Mouse (Mus musculus) megakaryocyte progenitor cell, adult 5-6 weeks (primary cell): Measurements from ENCODE around the gene Ktn1. TPM values are rescaled to one million over a fixed set of nuclear protein-coding genes. Genes with fewer than 3 reads are reported as not detected.

Source experiments
- ATAC-seq: replicated peaks from 2 replicates; pipeline ENCODE4 v1.8.0; 2016; ENCODE audit warnings: mild to moderate bottlenecking, moderate TSS enrichment, inconsistent platforms; ENCODE audit not compliant: poor library complexity
- total RNA-seq, 2 experiments: library from RNA; stranded (forward) in 1 of 2; stranded (reverse) in 1 of 2; fragments of 157-497, 149-512 nt in 1 of 2; fragments of 200-1000 nt in 1 of 2; gene quantifications; 2 replicates each; pipeline versions ENCODE4 v1.2.3 to v1.2.4; 2015 to 2017

Ktn1 gene
- total RNA-seq, 2 experiments from 2014 or later, result 33.9 to 47.8 TPM

DNA sequence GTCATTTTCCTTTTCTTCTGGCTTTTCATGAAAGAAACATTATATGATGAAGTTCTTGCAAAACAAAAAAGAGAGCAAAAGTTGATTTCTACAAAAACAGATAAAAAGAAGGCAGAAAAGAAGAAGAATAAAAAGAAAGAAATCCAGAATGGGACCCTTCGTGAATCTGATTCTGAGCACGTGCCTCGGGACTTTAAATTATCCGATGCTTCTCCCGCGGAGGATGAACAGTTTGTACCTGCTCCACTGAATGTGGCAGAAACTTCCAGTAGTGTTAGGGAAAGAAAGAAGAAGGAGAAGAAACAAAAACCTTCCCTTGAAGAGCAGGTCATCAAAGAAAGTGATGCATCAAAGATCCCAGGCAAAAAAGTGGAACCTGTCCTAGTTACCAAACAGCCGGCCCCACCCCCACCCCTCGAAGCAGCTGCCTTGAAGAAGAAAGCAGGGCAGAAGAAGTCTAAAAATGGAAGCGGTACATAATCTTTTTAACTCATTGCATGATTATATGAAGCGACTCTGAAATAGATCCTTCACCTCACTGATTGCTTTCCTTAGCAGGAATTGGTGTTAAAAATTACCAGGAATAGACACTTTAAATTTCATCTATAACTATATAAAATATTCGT lies 15.7 kb downstream of the Ktn1 start:
- ATAC-seq, result no peak

GRCm38 (mm10) chr14:47664470-47664864 lies 16.2 kb downstream of the Ktn1 start:
- ATAC-seq, result no peak

DNA sequence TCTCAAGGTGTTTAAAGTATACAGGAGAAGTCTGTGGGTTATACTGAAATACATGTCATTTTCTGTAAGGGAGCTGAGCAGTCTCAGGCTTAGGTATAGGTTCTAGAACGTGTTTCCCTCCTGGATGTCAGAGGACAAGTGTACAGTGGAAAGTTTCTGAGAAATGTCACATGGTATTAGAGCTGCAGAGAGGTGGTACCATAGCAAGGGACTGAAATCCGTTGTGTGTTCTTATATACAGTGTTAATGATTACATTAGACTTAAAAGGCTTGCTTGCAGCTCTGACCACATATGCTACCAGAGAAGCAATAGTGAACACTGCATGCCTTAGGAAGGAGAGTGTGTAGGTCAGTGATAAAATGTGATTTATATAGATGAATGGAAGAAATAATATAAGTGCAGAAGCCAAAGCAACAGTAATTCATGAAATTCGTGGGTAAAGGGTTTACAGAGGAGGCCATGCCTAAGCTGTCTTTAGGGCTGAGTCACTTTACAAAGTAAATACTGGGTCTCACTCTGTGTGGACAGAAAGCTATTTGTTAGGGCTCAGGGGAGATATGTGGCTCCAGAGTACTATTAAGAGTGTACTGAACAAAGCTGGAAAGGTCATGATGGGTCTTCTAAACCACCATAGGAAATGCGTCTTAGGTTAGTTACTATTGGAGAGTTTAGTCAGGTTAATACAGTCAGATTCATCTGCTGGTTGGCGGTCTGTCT lies 17.0 kb downstream of the Ktn1 start:
- ATAC-seq, result no peak

DNA sequence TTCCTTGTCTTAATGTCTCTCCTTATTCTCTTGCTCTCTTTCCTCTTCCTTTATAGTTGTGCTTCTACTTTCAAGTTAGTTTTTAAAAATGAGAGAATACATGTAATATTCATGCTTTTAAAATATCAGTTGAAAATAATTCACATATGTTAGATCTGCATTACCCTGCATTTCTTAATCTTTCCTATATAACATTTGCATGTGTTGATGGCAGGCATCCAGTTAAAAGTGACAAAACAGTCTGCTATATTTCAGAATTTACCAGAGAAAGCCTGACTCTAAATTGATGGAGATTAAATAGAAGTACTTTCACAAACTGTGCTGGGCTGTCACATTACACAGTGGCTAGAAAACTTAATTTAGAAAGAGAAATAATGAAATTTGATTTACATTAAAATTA lies 19.8 kb downstream of the Ktn1 start:
- ATAC-seq, result no peak

DNA sequence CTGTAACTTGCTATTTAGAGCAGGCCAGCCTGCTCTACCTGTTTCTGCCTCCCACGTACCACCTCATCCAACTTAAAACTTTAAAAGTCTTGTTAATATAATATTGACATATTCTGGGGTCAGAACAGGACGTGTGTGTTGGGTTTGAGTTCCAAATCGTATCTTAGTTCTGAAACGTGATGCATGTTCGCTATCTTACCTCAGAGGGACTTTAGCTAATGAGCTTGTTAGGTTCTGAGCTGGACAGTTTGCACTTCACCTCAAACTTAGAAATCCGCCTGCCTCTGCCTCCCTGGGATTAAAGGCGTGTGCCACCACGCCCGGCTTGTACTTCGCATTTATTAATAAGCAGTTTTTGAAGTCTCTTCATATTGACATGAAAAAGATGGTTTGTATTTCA lies 34.6 kb downstream of the Ktn1 start:
- ATAC-seq, result no peak

GRCm38 (mm10) chr14:47684579-47684978 lies 36.3 kb downstream of the Ktn1 start:
- no peak for ATAC-seq

- no peak for ATAC-seq
Measured at GRCm38 (mm10) chr14:47699126-47699525, 50.9 kb downstream of the Ktn1 start.

DNA sequence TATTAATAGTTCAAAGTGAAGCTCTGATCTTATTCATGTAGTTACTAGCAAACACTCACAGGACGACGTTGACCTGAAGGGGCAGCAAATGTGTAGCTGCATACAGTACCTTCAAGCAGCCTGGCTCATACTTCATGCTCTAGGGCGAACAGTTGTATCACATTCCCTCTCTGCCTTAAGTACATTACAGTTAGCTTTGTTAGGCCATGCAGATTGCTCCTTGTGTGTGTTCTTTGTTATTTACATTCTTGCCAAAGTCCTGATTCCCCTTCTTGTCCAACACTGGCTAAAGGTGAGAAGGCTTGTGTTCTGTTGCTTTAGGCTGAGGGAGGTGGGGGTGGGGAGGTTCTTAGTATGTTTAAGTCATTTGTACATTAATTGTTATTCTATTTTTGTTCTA lies 61.3 kb downstream of the Ktn1 start:
- ATAC-seq, result no peak

GRCm38 (mm10) chr14:47715771-47716170 lies 67.5 kb downstream of the Ktn1 start:
- no peak for ATAC-seq

DNA sequence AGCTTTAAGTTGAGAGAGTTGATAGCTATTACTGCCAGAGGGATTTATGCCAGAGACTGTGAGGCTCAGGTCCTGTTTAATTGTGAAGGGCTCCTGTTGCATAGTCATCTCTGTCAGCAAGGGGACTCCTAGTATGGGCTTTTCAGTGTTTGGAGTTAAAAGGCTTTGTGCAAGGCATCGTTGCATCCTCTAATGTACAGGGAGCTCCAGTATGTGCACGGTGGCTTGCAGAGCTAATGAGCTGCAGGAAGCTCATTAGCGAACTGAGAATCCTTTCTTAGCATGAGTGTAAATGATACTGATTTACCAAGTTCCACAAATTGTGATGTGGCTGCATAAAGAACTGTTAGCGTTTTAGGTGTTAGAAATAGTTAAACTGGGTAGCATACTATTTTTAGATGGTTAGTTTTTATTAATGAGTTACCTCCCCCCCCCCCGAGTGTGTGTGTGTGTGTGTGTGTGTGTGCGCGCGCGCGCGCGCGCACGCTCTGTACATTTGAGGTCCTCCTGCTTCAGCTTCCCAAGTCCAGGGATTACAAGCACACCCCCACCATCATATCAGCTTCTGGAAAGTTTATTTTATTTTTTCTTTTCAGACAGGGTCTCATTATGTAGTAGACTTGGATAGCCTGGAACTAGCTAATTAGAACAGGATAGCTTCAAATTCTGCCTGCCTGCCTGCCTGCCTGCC lies 69.8 kb downstream of the Ktn1 start:
- no peak for ATAC-seq

DNA sequence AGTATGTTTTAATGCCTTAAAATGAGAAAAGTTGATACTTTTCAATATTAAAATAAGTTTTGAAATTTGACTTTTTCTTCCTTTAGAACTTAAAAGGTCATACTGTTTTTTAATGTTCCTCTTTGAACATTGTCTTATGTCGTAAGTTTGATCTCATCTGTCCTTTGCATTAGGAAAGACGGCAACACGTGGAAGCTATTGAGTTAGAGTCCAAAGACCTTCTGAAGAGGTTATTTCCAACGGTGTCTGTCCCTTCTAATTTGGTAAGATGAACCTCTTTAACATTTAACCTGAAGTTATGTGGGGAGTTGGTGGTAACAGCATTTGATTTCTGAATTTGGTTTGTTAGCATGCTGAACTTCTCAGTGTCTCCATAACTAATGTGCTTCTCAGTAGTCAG lies 71.8 kb downstream of the Ktn1 start:
- ATAC-seq, result no peak

- no peak for ATAC-seq
Measured at GRCm38 (mm10) chr14:47723035-47723434, 74.8 kb downstream of the Ktn1 start.

GRCm38 (mm10) chr14:47728594-47728993 lies 80.3 kb downstream of the Ktn1 start:
- no peak for ATAC-seq

GRCm38 (mm10) chr14:47735354-47735753 lies 87.1 kb downstream of the Ktn1 start:
- ATAC-seq, result peak; percentile 83

DNA sequence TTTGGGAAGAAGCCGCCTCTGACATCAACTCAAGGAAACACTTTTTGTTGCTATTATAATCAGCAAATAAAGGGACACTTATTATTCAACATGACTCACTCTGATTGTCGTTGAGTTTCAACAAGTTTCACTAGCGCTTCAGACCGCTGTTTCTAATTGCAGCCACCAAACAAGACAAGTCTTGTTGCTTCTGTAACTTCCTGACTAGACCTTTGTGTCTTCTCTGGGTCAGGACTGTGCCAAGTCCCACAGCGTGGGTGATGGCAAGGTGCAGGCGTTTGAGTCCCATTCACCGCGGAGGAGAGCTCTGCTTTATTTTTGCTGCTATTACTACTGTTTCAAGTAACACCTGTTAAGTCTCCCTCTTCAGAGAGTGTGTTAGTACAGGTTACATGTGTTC lies 88.2 kb downstream of the Ktn1 start:
- ATAC-seq, result no peak

DNA sequence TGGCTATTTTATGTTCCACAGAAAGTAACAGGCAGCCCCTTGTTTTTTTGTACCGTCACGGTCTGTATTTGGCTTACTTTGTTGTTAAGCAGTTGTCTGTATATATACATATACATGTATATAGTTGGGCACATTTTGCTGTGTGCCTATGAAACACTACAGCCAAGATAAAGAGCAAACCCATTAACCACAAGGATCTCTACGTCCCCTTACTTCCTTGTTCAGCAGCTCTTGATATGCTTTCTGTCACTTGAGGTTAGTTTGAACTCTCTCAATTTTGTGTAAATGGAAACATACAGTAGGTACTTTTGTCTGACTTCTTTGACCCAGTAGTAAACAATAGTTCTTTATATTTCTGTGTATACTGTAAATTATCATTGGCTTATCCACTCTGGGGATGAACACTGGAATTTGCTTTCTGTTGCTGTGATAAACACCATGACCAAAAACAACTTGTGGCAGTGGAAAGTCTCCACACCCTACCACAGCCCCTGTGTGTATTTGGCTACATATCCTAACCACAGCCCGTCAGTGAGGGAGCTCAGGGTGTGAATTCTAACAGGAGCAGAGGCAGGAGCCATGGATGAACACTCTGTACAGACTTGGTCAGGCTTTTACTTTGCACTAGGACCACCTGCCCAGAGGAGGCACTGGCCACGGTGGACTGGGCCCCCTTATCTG lies 92.2 kb downstream of the Ktn1 start:
- ATAC-seq, result peak; percentile 52

GRCm38 (mm10) chr14:47741046-47741445 lies 92.8 kb downstream of the Ktn1 start:
- ATAC-seq, result no peak

- ATAC-seq, result no peak
Measured at GRCm38 (mm10) chr14:47742674-47743073, 94.4 kb downstream of the Ktn1 start.

GRCm38 (mm10) chr14:47745086-47745485 lies 96.8 kb downstream of the Ktn1 start:
- no peak for ATAC-seq

DNA sequence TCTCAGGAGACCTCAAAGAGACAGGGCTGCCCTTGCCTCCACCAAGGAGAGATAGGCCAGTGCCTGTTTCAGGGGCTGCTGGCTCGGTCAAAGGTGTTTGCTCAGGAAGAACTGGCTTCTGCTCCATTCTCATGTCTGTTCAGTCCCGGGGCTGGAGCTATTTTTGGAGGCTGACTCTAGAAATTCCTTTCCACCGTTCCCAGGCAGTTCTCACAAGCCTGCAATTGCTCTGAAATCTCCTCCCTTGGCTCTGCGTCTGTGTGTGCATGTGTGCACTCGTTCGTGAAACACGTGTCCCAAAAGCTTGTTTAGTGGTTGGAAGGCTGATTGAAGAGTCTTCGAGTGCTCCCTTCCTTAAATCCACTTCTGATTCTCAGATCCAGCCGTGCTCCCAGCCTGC lies 99.3 kb downstream of the Ktn1 start:
- ATAC-seq, result no peak

- ATAC-seq, result no peak
Measured at GRCm38 (mm10) chr14:47748714-47749113, 100.5 kb downstream of the Ktn1 start.
